Mouse (Mus musculus): ENCODE results near the gene Fhod1.

DNA sequence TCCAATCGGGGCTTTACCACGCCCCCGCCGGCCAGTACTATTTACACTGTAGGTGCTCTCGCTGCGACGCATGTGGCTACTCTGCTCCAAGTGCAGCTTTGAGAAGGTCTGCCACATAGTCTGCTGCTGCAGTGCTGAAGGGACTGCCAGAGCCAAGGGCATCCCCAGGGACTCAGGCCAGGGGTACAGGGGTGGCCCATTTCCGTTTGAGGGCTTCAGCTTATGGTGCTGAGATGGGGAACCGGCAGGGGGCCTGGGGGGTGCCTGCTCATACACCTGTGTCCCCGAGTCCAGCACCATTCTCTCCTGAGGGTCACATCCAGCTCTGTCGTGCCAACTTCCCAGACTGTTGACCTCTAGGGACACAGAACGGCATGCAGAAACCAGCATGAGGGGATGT is 62.2 kb downstream of the Fhod1 start:
- TF ChIP-seq POLR2A (IDR thresholded peaks at IDR 0.05; ENCODE audit: insufficient read length, low read depth) = no peak
- no peak for TF ChIP-seq E2F4 (IDR thresholded peaks at IDR 0.05; ENCODE audit: insufficient read depth)
- no peak for TF ChIP-seq MAX (IDR thresholded peaks at IDR 0.05; ENCODE audit: low read depth)
- no peak for TF ChIP-seq POLR2AphosphoS2 (IDR thresholded peaks at IDR 0.05; ENCODE audit: insufficient read length, low read depth)
- TF ChIP-seq USF1 (IDR thresholded peaks at IDR 0.05; ENCODE audit: low read depth) = no peak
- TF ChIP-seq TCF3 (IDR thresholded peaks at IDR 0.05; ENCODE audit: insufficient read length, low read depth) = no peak
